Mouse (Mus musculus) CD4-positive naive resting alpha-beta T cell, adult 76 days (primary cell): ENCODE data around the gene Ifnar1. TPM values are rescaled to one million over a fixed set of nuclear protein-coding genes. Genes with fewer than 3 reads are reported as not detected.

Experiments
- total RNA-seq: library from RNA; stranded (reverse); gene quantifications from one replicate; pipeline ENCODE4 v1.2.4, GENCODE M21; 2023

The Ifnar1 gene
- 155 TPM for total RNA-seq

DNA sequence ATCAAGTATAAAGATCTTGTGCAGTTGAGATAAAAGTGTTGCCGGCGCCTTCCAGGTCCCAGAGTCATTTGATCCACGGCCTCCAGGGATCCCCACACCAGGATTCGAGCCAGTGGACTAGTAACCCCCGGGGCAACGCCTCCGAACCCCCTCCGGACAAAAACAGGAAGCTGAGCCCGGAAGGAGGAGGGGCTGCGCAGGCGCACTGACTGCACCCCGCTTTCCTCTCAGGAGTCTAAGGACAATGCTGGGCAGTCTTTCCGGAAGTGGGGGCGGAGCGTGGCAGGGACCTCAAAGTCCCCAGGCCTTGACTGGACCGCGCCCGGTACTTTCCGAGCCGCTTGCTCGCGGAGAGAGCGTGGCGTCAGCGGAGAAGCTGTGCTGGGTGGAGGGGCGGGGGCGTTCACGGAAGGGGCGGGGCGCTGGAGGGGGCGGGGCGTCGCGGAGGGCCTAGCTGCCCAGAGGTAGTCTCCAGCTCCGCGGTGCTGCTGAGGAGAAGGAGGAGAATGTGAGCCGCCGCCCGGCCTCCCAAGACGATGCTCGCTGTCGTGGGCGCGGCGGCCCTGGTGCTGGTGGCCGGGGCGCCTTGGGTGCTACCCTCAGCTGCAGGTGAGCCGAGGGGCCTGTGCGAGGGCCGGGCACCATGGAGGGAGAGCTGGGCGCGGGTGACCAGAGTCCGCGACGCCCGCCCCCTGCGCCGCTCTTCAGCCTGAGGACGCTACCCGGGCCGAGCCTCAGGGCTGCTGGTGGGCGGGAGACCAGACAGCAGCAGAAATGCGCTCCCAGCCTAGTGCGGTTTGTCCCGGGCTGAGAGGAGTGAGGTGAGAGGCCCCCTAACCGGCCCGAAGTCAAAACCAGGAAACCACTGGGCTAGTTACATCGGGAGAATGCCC lies at the start of gene Ifnar1:
Gene Ifnar1 (plus strand): TSS at position 431 of the 893 bp plus-strand sequence.

DNA sequence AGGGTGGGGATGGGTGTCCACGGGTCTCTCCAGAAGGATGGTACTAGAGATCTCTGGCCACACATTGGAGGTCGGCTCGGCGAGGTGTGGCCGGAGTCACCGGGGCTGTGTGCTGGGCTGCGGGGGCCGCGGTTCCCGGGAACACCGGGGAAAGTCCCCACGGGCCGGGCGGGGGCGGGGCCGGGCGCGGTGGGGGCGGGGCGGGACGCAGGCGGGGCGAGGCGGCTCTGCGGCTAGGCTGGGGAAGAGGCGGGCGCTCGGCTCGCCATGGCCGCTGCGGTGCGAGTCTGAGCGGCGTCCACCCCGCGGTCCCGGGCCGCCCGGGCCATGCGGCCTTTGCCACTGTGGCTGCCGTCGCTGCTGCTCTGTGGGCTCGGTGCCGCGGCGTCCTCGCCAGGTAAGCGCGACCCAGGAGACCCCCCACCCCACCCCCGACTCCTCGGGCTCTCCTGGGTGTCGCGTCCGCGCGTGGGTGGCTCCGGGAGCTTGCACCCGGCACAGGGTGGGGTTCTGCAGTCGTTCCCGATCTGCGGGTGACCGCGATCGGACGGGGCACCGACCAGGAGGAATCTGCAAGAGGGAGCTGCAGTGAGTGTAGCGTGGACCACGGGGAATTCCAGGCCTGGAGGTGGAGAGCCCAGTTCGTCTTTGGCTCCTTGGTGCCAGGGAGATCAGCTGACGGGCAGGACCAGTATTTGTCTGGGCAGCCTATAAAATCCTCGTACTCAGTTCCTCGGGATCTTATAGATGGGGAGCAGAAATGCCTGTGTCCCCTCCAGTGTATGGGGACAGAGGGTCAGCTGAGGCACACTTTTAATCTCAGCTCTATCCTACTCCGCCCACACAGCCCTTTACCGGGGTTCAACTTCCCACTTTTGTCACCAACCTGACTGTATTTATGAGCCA lies 62.1 kb downstream of the Ifnar1 start, which contains the start of gene Ifngr2:
Gene Ifngr2 (plus strand): TSS at position 237 of the 906 bp plus-strand sequence.

Other genes with a start within 250 kb of the Ifnar1 start
- gene Olig1, start 215.5 kb upstream of the Ifnar1 start, total RNA-seq = not detected
- gene Ifnar2, start 112.5 kb upstream of the Ifnar1 start, total RNA-seq = 41.9 TPM
- gene Gm21970, start 93.5 kb upstream of the Ifnar1 start, total RNA-seq = not detected
- gene Il10rb, start 79.1 kb upstream of the Ifnar1 start, total RNA-seq = 37.4 TPM
- 222 TPM for gene Ifngr2, start 61.8 kb downstream of the Ifnar1 start, total RNA-seq
- 25.0 TPM for gene Tmem50b, start 112.6 kb downstream of the Ifnar1 start, total RNA-seq
- gene Dnajc28, start 133.8 kb downstream of the Ifnar1 start, total RNA-seq = 0.44 TPM
- 82.9 TPM for gene Gart, start 161.7 kb downstream of the Ifnar1 start, total RNA-seq
- gene Son, start 162.3 kb downstream of the Ifnar1 start, total RNA-seq = 514 TPM
- 140 TPM for gene Donson, start 203.5 kb downstream of the Ifnar1 start, total RNA-seq
- 27.1 TPM for gene Cryzl1, start 243.7 kb downstream of the Ifnar1 start, total RNA-seq
- gene Itsn1, start 244.0 kb downstream of the Ifnar1 start, total RNA-seq = 6.4 TPM